Mouse (Mus musculus) lung, adult 2 months (tissue): Measurements from ENCODE around the gene Hlf.

Experiments used
- CTCF ChIP-seq: fragments of 200-500 bp; IDR thresholded peaks from 2 replicates; pipeline ENCODE4 v1.5.1; 2011; ENCODE audit warnings: mild to moderate bottlenecking, low read length, control low read depth; ENCODE audit not compliant: insufficient read depth
- POLR2A ChIP-seq: fragments of 200-500 bp; IDR thresholded peaks from 2 replicates; pipeline ENCODE4 v1.6.1; 2011; ENCODE audit warnings: low read depth, mild to moderate bottlenecking, control low read depth, low read length, borderline replicate concordance; ENCODE audit errors: extremely low read depth

DNA sequence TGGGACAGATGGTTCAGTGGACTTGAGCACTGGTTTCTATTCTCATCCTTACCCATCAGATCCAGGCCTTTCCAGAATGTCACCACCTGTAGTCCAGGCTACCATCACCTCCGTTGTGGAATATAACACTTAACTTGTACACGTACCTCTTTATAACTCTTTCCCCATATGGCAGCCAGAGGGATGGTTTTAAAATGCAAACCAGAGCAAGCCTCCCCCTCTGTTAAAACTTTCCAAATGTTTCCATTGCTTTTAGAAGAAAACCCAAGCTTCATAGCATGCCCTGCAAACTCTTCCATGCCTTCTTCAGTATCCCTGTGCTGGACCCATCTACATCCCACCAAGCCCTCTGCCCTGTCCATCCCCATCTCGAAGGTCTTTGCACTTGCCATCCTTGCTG, 66.1 kb downstream of the Hlf start:
- no peak for TF ChIP-seq CTCF
- no peak for TF ChIP-seq POLR2A
